Mouse (Mus musculus) limb, embryonic 14.5 days (tissue): ENCODE data around the gene Tas2r135. TPM values are rescaled to one million over a fixed set of nuclear protein-coding genes. Genes with fewer than 3 reads are reported as not detected.

ENCODE experiments used
- ATAC-seq: fragments of 200-750 bp; cut with Nextera tagmentation; 2 replicates; pipeline ENCODE4 v1.8.0; 2017; ENCODE audit warnings: low read depth, moderate number of reproducible peaks, moderate TSS enrichment; ENCODE audit not compliant: low FRiP score
- DNase-seq: peaks from one replicate; pipeline ENCODE4 v3.0.0-alpha.2; 2015; ENCODE audit warnings: low spot score
- H3K27ac ChIP-seq: fragments of 300-500 bp; sonication (generic); replicated peaks from 2 replicates; pipeline ENCODE4 v1.5.1; 2014; ENCODE audit warnings: low read depth, mild to moderate bottlenecking, low read length, moderate library complexity, mixed read lengths
- H3K27me3 ChIP-seq: fragments of 300-500 bp; sonication (generic); 2 replicates; pipeline ENCODE4 v1.6.1; 2014; ENCODE audit warnings: low read length, mixed read lengths; ENCODE audit not compliant: control insufficient read depth, insufficient read depth
- H3K36me3 ChIP-seq: fragments of 300-500 bp; sonication (generic); 2 replicates; pipeline ENCODE4 v1.6.1; 2014; ENCODE audit warnings: mild to moderate bottlenecking, low read length, moderate library complexity, mixed read lengths; ENCODE audit not compliant: control insufficient read depth, insufficient read depth
- H3K4me1 ChIP-seq: fragments of 300-500 bp; sonication (generic); 2 replicates; pipeline ENCODE4 v1.6.1; 2014; ENCODE audit warnings: antibody characterized with exemption, low read length, mixed read lengths; ENCODE audit not compliant: control insufficient read depth, insufficient read depth
- H3K4me2 ChIP-seq: fragments of 300-500 bp; sonication (generic); replicated peaks from 2 replicates; pipeline ENCODE4 v1.6.1; 2014; ENCODE audit warnings: low read depth, mild to moderate bottlenecking, low read length, moderate library complexity; ENCODE audit not compliant: severe bottlenecking
- H3K4me3 ChIP-seq: fragments of 300-500 bp; sonication (generic); replicated peaks from 2 replicates; pipeline ENCODE4 v1.5.1; 2014; ENCODE audit warnings: low read length
- H3K9ac ChIP-seq: fragments of 300-500 bp; sonication (generic); 2 replicates; pipeline ENCODE4 v1.6.1; 2014; ENCODE audit warnings: mild to moderate bottlenecking, low read depth, low read length, moderate library complexity; ENCODE audit not compliant: severe bottlenecking
- H3K9me3 ChIP-seq: fragments of 300-500 bp; sonication (generic); 2 replicates; pipeline ENCODE4 v1.6.1; 2016; ENCODE audit warnings: low read length; ENCODE audit not compliant: control insufficient read depth
- POLR2A ChIP-seq: fragments of 200-500 bp; IDR thresholded peaks from 2 replicates; pipeline ENCODE4 v1.8.0; 2012; ENCODE audit warnings: inconsistent platforms, mild to moderate bottlenecking, moderate library complexity, borderline replicate concordance; ENCODE audit not compliant: insufficient read depth, insufficient read length; ENCODE audit errors: extremely low read depth
- WGBS: fragments of 180-500 bp; shearing (Covaris S2); extraction: QIAGEN DNeasy Blood & Tissue Kit; methylation state at CpG from one replicate; pipeline ENCODE4 v1.1.7; 2014; 5-methylcytosine and 5-hydroxymethylcytosine counted together
- polyA plus RNA-seq, 2 experiments: library from polyadenylated mRNA; depleted of rRNA in 1 of 2; stranded (reverse) in 1 of 2; unstranded in 1 of 2; fragments of >200 nt; fragmentation: Nextera tagmentation in 1 of 2; extraction: Ambion mirVana in 1 of 2; gene quantifications; 2 replicates each; pipeline versions ENCODE4 v1.2.1 to v1.2.3; 2012 to 2014

The Tas2r135 gene
- polyA plus RNA-seq, 2 experiments = 0.11 TPM; not detected in 1

DNA sequence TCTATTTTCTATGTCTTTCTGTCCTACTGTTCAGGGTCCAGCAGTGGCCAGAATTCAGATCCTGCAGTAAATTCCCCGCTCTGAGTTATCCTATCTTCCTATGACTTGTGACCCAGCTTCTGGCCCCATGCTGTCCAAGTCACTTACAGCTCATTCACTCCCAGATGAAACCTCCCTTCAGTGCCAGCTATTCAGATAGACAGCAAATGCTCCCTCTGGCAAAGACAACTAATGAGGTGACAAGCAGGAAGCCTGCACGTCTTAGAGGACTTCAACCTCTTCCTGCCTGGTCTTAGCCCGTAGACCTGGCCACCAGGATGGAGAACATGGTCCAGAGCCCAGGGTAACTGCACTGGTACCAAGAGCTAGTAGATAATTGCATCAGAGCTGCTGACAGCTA lies 42.3 kb upstream of the Tas2r135 start:
- no peak overlapping the region for H3K4me2 ChIP-seq
- no peaks in the 10 kb centered on the region for H3K27me3 ChIP-seq
- no peaks in the 10 kb centered on the region for H3K9me3 ChIP-seq
- H3K4me1 ChIP-seq = no peaks in the 10 kb centered on the region
- H3K9ac ChIP-seq = no peak overlapping the region
- no peak for ATAC-seq
- DNase-seq = no peak
- WGBS = 52% methylated on average over 3 of the region's 3 CpGs
- peaks cover 33% of the 10 kb centered on the region for H3K36me3 ChIP-seq
- no peak overlapping the region for H3K4me3 ChIP-seq
- no peak overlapping the region for H3K27ac ChIP-seq
- TF ChIP-seq POLR2A = no peak

DNA sequence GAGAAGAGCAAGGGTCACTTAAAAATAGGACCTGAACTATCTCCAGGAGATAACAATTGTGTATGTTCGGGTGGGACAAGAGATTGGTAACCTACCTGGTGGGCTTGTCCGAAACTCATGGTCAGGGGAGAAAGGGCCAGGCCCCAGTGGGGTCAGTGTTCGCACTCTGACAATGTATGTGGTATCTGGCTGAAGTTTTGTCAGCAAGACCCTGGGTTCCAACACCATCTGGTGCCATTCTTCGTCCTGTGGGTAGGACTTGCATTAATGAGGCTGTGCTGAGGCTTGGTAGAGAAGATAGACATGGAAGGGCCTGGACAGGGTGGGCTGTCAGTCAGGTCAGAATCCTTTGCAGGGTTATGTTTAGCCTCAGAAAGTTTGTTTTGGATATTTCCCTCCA lies 41.2 kb upstream of the Tas2r135 start:
- H3K9me3 ChIP-seq = no peaks in the 10 kb centered on the region
- no peak overlapping the region for H3K9ac ChIP-seq
- no peak overlapping the region for H3K4me2 ChIP-seq
- no peaks in the 10 kb centered on the region for H3K27me3 ChIP-seq
- H3K4me3 ChIP-seq = no peak overlapping the region
- H3K36me3 ChIP-seq = peaks cover 22% of the 10 kb centered on the region
- no peak for ATAC-seq
- DNase-seq = no peak
- H3K27ac ChIP-seq = no peak overlapping the region
- TF ChIP-seq POLR2A = no peak
- 90% methylated on average over 4 of the region's 4 CpGs for WGBS
- H3K4me1 ChIP-seq = no peaks in the 10 kb centered on the region

DNA sequence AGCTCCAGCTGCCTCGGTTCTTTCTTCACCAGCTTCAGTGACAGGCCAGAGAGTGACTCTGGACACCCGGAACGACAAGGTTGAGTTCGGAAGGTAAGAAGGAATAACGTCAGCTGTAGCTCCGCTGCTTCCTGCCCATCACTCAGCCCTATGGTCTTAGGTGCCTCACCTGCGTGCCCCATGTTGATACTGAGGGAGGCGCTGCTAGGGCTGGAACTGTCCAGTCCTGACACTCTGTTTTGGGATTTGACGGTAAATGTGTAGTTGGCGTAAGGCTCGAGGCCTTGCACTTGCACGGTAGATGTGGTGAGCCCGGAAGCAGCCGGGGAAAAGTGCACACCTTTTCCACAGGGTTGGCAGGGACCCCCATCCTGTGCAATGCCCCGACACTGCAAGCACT lies 40.6 kb upstream of the Tas2r135 start:
- no peak overlapping the region for H3K4me3 ChIP-seq
- H3K4me1 ChIP-seq = no peaks in the 10 kb centered on the region
- WGBS = 91% methylated on average over 15 of the region's 15 CpGs
- peaks cover 16% of the 10 kb centered on the region for H3K36me3 ChIP-seq
- H3K9me3 ChIP-seq = no peaks in the 10 kb centered on the region
- no peaks in the 10 kb centered on the region for H3K27me3 ChIP-seq
- no peak overlapping the region for H3K9ac ChIP-seq
- no peak for ATAC-seq
- no peak for TF ChIP-seq POLR2A
- H3K27ac ChIP-seq = no peak overlapping the region
- no peak overlapping the region for H3K4me2 ChIP-seq
- DNase-seq = no peak

DNA sequence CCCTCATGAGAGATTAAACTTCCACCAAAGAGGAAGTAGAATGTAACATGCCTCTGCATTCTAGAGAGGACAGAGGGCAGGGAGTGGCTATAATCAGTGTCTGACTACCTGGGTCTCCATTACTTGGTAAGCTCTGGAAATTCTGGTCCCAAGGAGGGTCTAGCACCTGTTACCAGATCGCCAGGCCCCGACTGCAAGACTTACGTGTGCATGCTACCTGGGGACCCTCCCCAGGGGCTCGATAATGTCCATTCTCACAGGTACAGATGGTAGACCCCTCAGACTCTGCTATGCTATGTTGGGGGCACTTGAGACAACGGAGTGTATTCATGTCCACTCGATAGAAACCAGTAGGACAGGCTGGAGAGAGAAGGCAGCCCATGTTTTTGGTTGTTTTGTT lies 40.0 kb upstream of the Tas2r135 start:
- Histone ChIP-seq H3K27ac (no peak overlapping the region), H3K36me3 (peaks cover 12% of the 10 kb centered on the region), H3K9me3 (no peaks in the 10 kb centered on the region), H3K27me3 (no peaks in the 10 kb centered on the region), H3K4me3 (no peak overlapping the region), H3K4me1 (no peaks in the 10 kb centered on the region), H3K4me2 (no peak overlapping the region), H3K9ac (no peak overlapping the region)
- WGBS = 83% methylated on average over 6 of the region's 6 CpGs
- TF ChIP-seq POLR2A = no peak
- ATAC-seq = no peak
- no peak for DNase-seq

DNA sequence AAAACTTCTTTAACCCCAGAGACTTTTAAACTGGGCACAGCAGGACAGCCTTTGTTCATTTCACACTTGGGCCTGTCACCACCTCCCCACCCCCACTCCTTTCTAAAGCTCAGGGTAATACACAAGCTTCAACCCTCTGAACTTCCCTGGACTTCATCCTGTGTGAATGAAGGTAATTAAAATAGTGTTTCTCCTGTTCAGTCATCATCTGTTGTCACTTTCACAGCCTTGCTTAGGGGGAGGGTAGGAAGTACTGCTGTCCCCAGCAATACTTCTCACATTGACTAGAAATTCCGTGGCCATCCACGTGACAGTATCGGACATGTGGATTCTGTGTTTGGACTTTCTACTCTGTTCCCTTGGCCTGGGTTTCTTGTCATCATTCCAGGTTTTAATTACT lies 35.4 kb upstream of the Tas2r135 start:
- WGBS = 25% methylated on average over 3 of the region's 3 CpGs
- no peaks in the 10 kb centered on the region for H3K36me3 ChIP-seq
- no peak for TF ChIP-seq POLR2A
- H3K27ac ChIP-seq = no peak overlapping the region
- peaks cover 12% of the 10 kb centered on the region for H3K4me1 ChIP-seq
- DNase-seq (no peak), ATAC-seq (no peak)
- H3K9ac ChIP-seq = no peak overlapping the region
- no peaks in the 10 kb centered on the region for H3K9me3 ChIP-seq
- no peak overlapping the region for H3K4me3 ChIP-seq
- no peak overlapping the region for H3K4me2 ChIP-seq
- H3K27me3 ChIP-seq = no peaks in the 10 kb centered on the region
